Mouse (Mus musculus): ENCODE measurements around the gene Tmc4.

- TF ChIP-seq CTCF (conservative IDR thresholded peaks at IDR 0.05; ENCODE audit: low read length) (no peak), NANOG (IDR thresholded peaks at IDR 0.05; ENCODE audit: borderline replicate concordance, low read length) (0 out of 2 replicates have a peak, but pooled peaks have one; percentile 10), POU5F1 (IDR thresholded peaks at IDR 0.05; ENCODE audit: borderline replicate concordance, low read length) (no peak)
Measured at GRCm38 (mm10) chr7:3644672-3645487, 32.5 kb downstream of the Tmc4 start, which contains the start of gene Cnot3.
